Mouse (Mus musculus): ENCODE measurements around the gene Fancd2.

The Fancd2 gene

GRCm38 (mm10) chr6:113614152-113614551 is 82.7 kb downstream of the Fancd2 start:
- no peak for DNase-seq

GRCm38 (mm10) chr6:113614997-113615396 is 83.5 kb downstream of the Fancd2 start:
- no peak for DNase-seq

GRCm38 (mm10) chr6:113615489-113615888 is 84.0 kb downstream of the Fancd2 start:
- DNase-seq = no peak

GRCm38 (mm10) chr6:113623386-113623785 is 91.9 kb downstream of the Fancd2 start:
- no peak for DNase-seq

- peak; percentile 94 for DNase-seq
Observed at GRCm38 (mm10) chr6:113623941-113624751, 92.7 kb downstream of the Fancd2 start, which contains the start of gene Vhl. Gene Vhl (plus strand): TSS chr6:113623959.

GRCm38 (mm10) chr6:113624989-113625770 is 93.7 kb downstream of the Fancd2 start:
- no peak for DNase-seq

GRCm38 (mm10) chr6:113630322-113630721 is 98.8 kb downstream of the Fancd2 start:
- DNase-seq = no peak

GRCm38 (mm10) chr6:113632863-113633262 is 101.4 kb downstream of the Fancd2 start:
- DNase-seq = no peak

- peak; percentile 98 for DNase-seq
Observed at GRCm38 (mm10) chr6:113638302-113639040, 107.0 kb downstream of the Fancd2 start, which contains the start of gene Irak2. Gene Irak2 (plus strand): TSS chr6:113638467.

- no peak for DNase-seq
Observed at GRCm38 (mm10) chr6:113639201-113639600, 107.7 kb downstream of the Fancd2 start.

- no peak for DNase-seq
Observed at GRCm38 (mm10) chr6:113642605-113643004, 111.1 kb downstream of the Fancd2 start.

- no peak for DNase-seq
Observed at GRCm38 (mm10) chr6:113643021-113643420, 111.5 kb downstream of the Fancd2 start.

- no peak for DNase-seq
Observed at GRCm38 (mm10) chr6:113643967-113644366, 112.5 kb downstream of the Fancd2 start.

GRCm38 (mm10) chr6:113644808-113645207 is 113.3 kb downstream of the Fancd2 start:
- DNase-seq = no peak
